Mouse (Mus musculus) thymus, postnatal 14 days (tissue): ENCODE data around the gene Sbno1.

Source experiments
- DNase-seq: peaks from one replicate; pipeline ENCODE4 v3.0.0; 2021

Sbno1 gene

GRCm38 (mm10) chr5:124442628-124443027 is 16.8 kb upstream of the Sbno1 start:
- no peak for DNase-seq

GRCm38 (mm10) chr5:124440094-124440701 is 14.4 kb upstream of the Sbno1 start:
- peak; percentile 78 for DNase-seq

- peak; percentile 97 for DNase-seq
Observed at GRCm38 (mm10) chr5:124439447-124440093, 13.8 kb upstream of the Sbno1 start, which contains the start of gene Kmt5a. Kmt5a (plus strand) TSS chr5:124439930.

DNA sequence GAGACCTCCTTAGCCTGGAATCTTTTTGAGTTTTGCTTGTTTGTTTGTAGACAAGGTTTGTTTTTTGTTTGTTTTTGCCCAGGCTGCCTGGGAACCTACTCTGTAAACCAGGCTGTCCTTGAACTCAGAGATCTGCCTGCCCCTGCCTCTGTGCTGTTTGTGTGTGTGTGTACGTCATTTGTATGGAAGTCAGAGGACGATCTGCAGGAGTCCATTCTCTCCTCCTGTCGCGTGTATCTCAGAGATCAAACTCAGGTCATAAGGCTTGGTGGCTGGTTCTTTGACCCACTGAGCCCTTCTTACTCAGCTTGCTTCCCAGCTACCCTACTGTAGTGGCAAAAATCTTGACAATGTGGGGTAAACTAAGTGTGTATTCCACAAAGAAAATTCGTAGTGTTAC is 12.9 kb upstream of the Sbno1 start:
- no peak for DNase-seq

DNA sequence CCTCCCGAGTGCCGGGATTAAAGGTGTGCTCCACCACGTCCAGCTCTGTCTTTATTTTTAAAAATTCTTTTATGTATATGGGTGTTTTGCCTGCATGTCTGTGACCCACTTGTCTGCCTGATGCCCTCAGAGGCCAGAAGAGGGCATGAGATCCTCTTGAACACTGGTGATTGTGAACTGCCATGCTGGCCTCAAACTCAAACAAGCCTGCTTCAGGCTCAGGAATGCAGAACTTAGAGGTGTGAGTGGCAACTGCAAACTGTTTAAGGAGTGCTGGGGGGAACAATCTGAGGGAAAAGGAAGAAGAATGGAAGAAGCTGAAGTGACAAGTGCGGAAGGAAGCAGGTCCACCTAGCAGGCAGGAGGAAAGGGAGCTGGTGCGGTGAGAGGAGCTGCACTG is 12.4 kb upstream of the Sbno1 start:
- DNase-seq, result peak; percentile 70

GRCm38 (mm10) chr5:124433048-124433447 is 7.2 kb upstream of the Sbno1 start:
- DNase-seq, result no peak

DNA sequence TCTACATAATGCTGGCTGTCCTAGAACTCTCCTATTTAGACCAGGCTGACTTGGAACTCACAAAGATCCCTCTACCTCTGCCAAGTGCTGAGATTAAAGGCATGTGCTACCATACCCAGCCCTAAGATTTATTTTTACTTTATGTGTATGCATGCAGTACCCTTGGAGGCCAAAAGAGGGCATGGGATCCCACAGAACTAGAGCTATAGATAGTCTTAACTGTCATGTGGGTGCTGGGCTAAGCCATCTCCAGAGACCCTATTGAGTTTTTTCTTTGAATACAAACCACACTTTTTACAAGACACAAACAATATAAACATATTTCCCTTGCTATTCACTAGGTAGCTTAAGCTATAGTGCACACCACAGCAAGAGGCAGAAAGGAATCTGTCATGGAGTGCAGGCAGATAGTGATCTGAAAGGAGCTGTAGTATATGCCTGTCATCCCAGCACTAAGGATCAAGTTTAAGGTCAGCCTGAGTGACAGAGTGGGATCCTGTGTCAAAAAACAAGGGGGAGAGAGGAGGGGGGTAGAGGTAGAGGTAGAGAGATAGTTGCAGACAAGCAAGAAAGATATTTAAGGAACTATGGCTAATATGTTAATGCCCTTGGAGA is 6.7 kb upstream of the Sbno1 start:
- DNase-seq, result peak; percentile 80

GRCm38 (mm10) chr5:124426475-124427071 is 772 bp upstream of the Sbno1 start:
- no peak for DNase-seq

- peak; percentile 55 for DNase-seq
Observed at GRCm38 (mm10) chr5:124424723-124425411, 934 bp downstream of the Sbno1 start.

- DNase-seq, result peak; percentile 24
Observed at GRCm38 (mm10) chr5:124424200-124424722, 1.5 kb downstream of the Sbno1 start.

DNA sequence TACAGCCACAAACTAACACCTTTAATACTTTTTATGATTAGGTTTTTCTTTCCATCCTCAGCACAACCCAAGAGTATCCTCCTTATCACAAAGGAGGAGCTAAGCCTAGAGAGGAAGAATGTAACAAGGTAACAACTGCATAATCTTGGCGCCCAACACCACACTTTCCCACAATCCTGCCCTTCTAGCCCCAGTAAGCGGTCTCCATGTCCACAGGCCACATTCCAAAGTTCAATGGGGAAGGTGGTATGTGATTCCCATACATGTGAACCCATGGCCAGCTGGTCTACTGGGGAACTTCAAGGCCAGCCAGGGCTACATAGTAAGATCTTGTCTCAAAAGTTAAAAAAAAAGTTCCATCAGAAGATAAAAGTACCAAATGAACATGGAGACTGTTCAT is 4.0 kb downstream of the Sbno1 start:
- no peak for DNase-seq

- DNase-seq, result no peak
Observed at GRCm38 (mm10) chr5:124418903-124419302, 6.9 kb downstream of the Sbno1 start.

- DNase-seq, result no peak
Observed at GRCm38 (mm10) chr5:124412163-124412562, 13.6 kb downstream of the Sbno1 start.

- peak; percentile 13 for DNase-seq
Observed at GRCm38 (mm10) chr5:124410808-124411207, 15.0 kb downstream of the Sbno1 start.

- DNase-seq, result no peak
Observed at GRCm38 (mm10) chr5:124393726-124394125, 32.1 kb downstream of the Sbno1 start.

DNA sequence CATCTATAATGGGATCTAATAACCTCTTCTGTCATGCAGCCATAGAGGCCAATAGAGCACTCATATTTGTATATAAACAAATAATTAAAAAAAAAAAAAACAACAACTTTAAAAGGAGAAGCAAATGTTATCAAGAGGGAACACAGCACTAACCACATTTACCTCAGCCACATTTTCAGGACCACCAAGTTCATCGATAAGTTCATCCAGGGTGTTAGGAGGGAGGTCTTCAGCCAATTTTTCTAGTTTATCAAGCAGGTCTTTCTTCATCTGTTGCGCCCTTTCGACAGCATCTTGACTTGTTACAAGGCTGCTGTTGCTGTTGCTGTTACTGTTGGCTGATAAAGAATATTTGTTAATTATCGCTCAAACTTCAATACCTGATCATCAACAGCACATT is 33.4 kb downstream of the Sbno1 start:
- DNase-seq, result no peak

DNA sequence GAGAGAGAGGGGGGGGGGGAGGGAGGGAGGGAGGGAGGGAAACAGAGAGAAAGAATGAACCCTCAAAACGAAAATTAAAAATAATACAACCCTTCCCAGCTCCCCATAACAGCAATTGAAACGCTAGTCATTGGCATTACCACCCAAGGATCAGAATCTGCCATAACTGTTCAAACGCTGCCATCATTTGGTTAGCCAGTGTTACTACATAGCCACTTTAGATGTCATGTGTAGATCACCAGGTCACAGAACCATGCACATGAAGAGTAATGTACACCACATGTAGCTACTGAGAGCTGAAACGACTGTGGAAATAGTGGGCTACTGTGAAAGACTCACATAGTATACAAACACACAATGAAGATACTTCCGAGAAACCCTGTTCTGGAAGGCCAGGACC is 37.9 kb downstream of the Sbno1 start:
- DNase-seq, result peak; percentile 27

- DNase-seq, result no peak
Observed at GRCm38 (mm10) chr5:124380121-124380520, 45.7 kb downstream of the Sbno1 start.

GRCm38 (mm10) chr5:124377149-124377548 is 48.7 kb downstream of the Sbno1 start:
- no peak for DNase-seq

- no peak for DNase-seq
Observed at GRCm38 (mm10) chr5:124376401-124376800, 49.4 kb downstream of the Sbno1 start.

- no peak for DNase-seq
Observed at GRCm38 (mm10) chr5:124374298-124374697, 51.5 kb downstream of the Sbno1 start.

DNA sequence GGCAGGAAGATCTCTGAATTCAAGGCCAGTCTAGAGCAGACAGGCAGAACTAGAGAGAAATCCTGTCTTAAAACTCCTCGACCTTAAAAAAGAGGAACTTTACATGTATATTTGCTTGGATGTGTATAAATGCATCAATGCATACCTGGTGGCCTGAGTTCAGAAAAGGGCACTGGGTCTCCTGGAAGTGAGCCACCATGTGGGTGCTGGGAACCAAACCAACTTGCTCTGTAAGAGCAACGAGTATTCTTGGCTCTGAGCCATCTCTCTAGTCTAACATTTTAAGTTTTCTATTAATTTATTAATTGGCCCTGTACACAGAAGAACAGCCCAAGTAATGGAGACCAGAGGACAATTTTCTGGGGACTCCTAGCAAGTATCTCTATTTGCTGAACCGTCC is 59.1 kb downstream of the Sbno1 start:
- DNase-seq, result no peak

- DNase-seq, result no peak
Observed at GRCm38 (mm10) chr5:124365754-124366153, 60.0 kb downstream of the Sbno1 start.
